Mouse (Mus musculus): ENCODE results near the gene Mmrn2. TPM values are rescaled to one million over a fixed set of nuclear protein-coding genes. Genes with fewer than 3 reads are reported as not detected.
A peak's percentile ranks its signal among the peaks of the same experiment; 100 is the strongest.

Mmrn2 gene
- total RNA-seq, 2 experiments from 2014 or later, result 3.8 to 5.1 TPM

DNA sequence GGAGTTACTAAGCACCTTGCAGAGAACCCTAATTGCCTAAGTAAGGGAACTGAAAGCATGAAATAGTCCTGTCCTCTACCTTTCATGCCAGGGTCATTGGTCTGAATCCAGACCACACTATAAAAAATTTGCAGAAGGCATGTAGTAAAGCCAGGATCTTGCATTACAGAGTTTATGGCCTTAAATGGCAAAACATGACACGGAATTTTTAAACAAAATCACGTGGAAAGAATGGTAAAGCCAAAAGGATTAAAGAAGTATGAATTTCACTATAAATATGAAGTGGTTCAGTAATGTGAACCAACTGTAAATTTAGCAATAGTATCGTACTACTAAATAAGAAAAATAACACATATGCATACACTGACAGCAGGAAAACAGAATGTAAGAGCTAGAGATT is 70.1 kb downstream of the Mmrn2 start:
- intact Hi-C loops (cut with DNase I), result no loop called here
- DNase-seq (ENCODE audit: extremely low spot score in 1 of 2, low spot score in 2 of 2), result no peak

DNA sequence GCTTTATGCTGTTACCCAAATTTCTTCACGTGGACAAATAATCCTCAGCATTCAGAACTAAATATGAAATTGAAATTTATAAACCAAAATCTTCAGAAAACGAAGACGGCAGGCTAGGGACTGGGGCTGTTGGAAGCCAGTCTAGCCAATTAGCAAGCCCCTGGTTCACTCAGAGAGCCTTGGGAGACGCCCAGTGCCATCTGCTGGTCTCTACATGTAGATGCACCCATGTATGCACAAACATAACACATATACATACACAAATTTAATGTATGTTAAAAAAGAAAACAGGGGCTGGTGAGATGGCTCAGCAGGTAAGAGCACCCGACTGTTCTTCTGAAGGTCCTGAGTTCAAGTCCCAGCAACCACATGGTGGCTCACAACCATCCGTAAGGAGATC is 71.4 kb downstream of the Mmrn2 start:
- DNase-seq (ENCODE audit: extremely low spot score in 1 of 2, low spot score in 2 of 2), result no peak
- intact Hi-C loops (cut with DNase I), result no loop called here

- intact Hi-C loops (cut with DNase I), result no loop called here
- no peak for DNase-seq (ENCODE audit: extremely low spot score in 1 of 2, low spot score in 2 of 2)
These were observed 72.4 kb downstream of the Mmrn2 start for GRCm38 (mm10) chr14:34447659-34448058.

GRCm38 (mm10) chr14:34448398-34448797 is 73.1 kb downstream of the Mmrn2 start:
- intact Hi-C loops (cut with DNase I), result no loop called here
- DNase-seq (ENCODE audit: extremely low spot score in 1 of 2, low spot score in 2 of 2), result no peak

DNA sequence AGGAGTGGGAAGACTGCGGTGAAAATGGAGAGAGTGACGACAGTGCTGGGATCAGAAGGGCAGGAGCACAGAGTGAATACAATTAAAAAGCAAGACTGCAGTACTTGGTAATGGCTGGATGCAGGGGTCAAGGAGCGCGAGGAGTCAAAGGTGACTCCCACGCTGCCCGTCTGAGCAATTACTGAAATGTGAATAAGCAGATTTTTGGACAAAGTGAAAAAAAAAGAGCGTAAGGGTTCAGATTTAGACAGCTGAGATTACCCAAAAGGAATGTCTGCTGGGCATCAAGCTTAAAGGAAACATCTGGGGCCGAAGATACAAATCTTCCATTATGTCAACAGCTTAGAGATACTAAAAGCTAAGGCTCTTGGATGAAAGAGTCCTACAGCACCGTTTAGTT is 74.5 kb downstream of the Mmrn2 start:
- intact Hi-C loops (cut with DNase I), result no loop called here
- DNase-seq (ENCODE audit: extremely low spot score in 1 of 2, low spot score in 2 of 2), result no peak

DNA sequence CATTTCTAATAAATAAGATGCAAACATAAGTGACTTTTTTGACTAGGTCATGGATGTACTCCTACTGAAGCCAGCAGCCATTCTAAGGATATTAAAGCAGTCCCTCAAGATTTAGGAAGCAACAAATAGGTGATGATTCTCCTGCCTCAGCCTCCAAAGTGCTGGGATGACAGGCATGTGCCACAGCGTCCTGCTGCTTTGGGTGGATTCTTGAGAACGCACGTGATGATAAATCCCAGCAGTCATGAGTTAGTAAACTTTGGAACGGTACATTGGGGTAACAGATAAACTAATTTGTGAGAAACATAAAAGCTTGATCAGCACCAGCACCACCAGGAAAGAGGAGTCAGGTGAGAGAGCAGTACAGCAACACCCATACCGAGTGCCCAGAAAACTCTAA is 75.2 kb downstream of the Mmrn2 start:
- DNase-seq (ENCODE audit: extremely low spot score in 1 of 2, low spot score in 2 of 2), result no peak
- intact Hi-C loops (cut with DNase I), result no loop called here

GRCm38 (mm10) chr14:34451872-34452271 is 76.6 kb downstream of the Mmrn2 start:
- DNase-seq (ENCODE audit: extremely low spot score in 1 of 2, low spot score in 2 of 2), result no peak
- intact Hi-C loops (cut with DNase I), result no loop called here

- peak in 1 of 2 experiments; percentile 13 for DNase-seq (ENCODE audit: extremely low spot score in 1 of 2, low spot score in 2 of 2)
- intact Hi-C loops (cut with DNase I), result no loop called here
These were observed 78.4 kb downstream of the Mmrn2 start for GRCm38 (mm10) chr14:34453648-34454047.

Other genes starting within 250 kb of the Mmrn2 start
- not detected for gene Npy4r, start 223.0 kb upstream of the Mmrn2 start, total RNA-seq (2021)
- 1 to 10 TPM; 6.3 TPM for gene Gprin2, start 173.8 kb upstream of the Mmrn2 start, total RNA-seq (2021)
- gene Syt15, start 155.9 kb upstream of the Mmrn2 start, total RNA-seq (2021), result 1 to 10 TPM; 1.2 to 1.8 TPM
- 10 to 100 TPM; 10.4 to 11.3 TPM for gene Shld2, start 65.0 kb upstream of the Mmrn2 start, total RNA-seq (2021)
- gene Glud1, start 64.7 kb upstream of the Mmrn2 start, total RNA-seq (2021), result 100 to 1,000 TPM; 339 to 352 TPM
- 1 to 10 TPM in 1 of 2 experiments, not detected in 1; 1.0 TPM for gene Fam25c, start 20.0 kb upstream of the Mmrn2 start, total RNA-seq (2021)
- 1 to 10 TPM; 1.4 to 2.0 TPM for gene Sncg, start 676 bp upstream of the Mmrn2 start, total RNA-seq (2021)
- gene Bmpr1a, start 127.9 kb downstream of the Mmrn2 start, total RNA-seq (2021), result 10 to 100 TPM; 34.7 to 37.3 TPM
- gene 9230112D13Rik, start 147.3 kb downstream of the Mmrn2 start, total RNA-seq (2021), result not detected
- 1 to 10 TPM; 1.5 to 2.0 TPM for gene Ldb3, start 213.2 kb downstream of the Mmrn2 start, total RNA-seq (2021)
- gene Opn4, start 224.7 kb downstream of the Mmrn2 start, total RNA-seq (2021), result not detected

Measured in left cerebral cortex, postnatal 10 days (tissue).